Comparison of ENCODE assay signal across 9 mouse cellular contexts in the genomic region with DNA sequence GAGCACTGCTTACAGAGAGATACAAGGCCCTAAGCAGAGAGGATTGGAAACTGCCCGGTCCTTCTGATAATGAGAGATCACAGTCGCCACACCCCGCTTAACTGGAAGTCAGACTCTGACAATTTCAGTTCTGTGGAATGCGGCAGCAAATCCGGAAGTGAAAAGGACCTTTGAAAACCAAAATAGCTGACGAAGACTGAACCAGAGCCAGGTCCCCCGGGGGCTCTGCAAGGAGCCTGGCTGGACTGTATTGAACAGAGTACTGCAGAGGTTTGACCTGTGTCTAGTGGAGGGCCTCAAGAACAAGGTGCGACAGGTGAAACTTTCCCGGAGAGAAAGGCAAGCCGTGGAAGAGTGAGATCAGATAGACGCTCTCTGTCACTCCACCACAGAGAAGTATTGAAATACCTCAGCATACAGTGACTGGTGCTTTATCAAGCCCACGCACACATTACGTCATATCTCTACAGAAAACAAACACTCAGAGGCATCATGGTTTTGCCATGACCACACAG. TPM values are rescaled to one million over a fixed set of nuclear protein-coding genes. Genes with fewer than 3 reads are reported as not detected.
DNase-seq lines count a peak whose midpoint lies in the region; ATAC-seq lines count a peak whose summit lies in the region.
"Had no signal": no experiment of that assay in that cellular context is flagged by ENCODE, and none has a peak within 500 bp of the region (broad histone marks: within the 10 kb centered on the region; RNA-seq: fewer than 3 reads in every experiment).

No protein-coding gene starts in this region.

- no peak overlapping the region for H3K27ac ChIP-seq in hindbrain, embryonic 10.5 days
- H3K27ac ChIP-seq in forebrain, embryonic 10.5 days, result no peak overlapping the region
- H3K27ac ChIP-seq: layer of hippocampus, adult 2 months had no signal

- H3K27me3 ChIP-seq in megakaryocyte, embryonic 14.5 days (replicated peaks), result peaks cover 4% of the 10 kb centered on the region
- no peaks in the 10 kb centered on the region for H3K27me3 ChIP-seq in hindbrain, embryonic 10.5 days (ENCODE audit: insufficient read depth, poor library complexity, severe bottlenecking)
- H3K27me3 ChIP-seq in forebrain, embryonic 10.5 days (ENCODE audit: poor library complexity, severe bottlenecking), result no peaks in the 10 kb centered on the region

- peak; percentile 68 for ATAC-seq in granulocyte monocyte progenitor cell, adult 5-6 weeks (replicated peaks; ENCODE audit: poor library complexity, severe bottlenecking)

- peak overlapping the region; percentile 82 for H3K4me3 ChIP-seq in megakaryocyte, embryonic 14.5 days (replicated peaks)
- H3K4me3 ChIP-seq in hindbrain, embryonic 10.5 days, result no peak overlapping the region
- no peak overlapping the region for H3K4me3 ChIP-seq in forebrain, embryonic 10.5 days
- H3K4me3 ChIP-seq: layer of hippocampus, adult 2 months had no signal

- peaks cover 89% of the 10 kb centered on the region for H3K4me1 ChIP-seq in megakaryocyte, embryonic 14.5 days
- H3K4me1 ChIP-seq in hindbrain, embryonic 10.5 days (replicated peaks), result peaks cover 14% of the 10 kb centered on the region
- peaks cover 12% of the 10 kb centered on the region for H3K4me1 ChIP-seq in forebrain, embryonic 10.5 days

- no peaks in the 10 kb centered on the region for H3K9me3 ChIP-seq in megakaryocyte, embryonic 14.5 days
- no peaks in the 10 kb centered on the region for H3K9me3 ChIP-seq in hindbrain, embryonic 10.5 days
- H3K9me3 ChIP-seq in forebrain, embryonic 10.5 days, result no peaks in the 10 kb centered on the region

- no peaks in the 10 kb centered on the region for H3K36me3 ChIP-seq in megakaryocyte, embryonic 14.5 days (replicated peaks; ENCODE audit: low read length)
- no peaks in the 10 kb centered on the region for H3K36me3 ChIP-seq in hindbrain, embryonic 10.5 days
- H3K36me3 ChIP-seq in forebrain, embryonic 10.5 days (replicated peaks), result no peaks in the 10 kb centered on the region

- DNase-seq in adrenal gland, postnatal 10 days, result peak; percentile 55
- DNase-seq in adrenal gland, postnatal 4 days (ENCODE audit: low spot score in 2 of 2), result no peak
- DNase-seq in kidney, adult 8-10 months, result peak; percentile 65 to 77
- DNase-seq in hindbrain, embryonic 10.5 days (ENCODE audit: low spot score), result no peak
- no peak for DNase-seq in urinary bladder, postnatal 10 days (ENCODE audit: low spot score)
- no peak for DNase-seq in forebrain, embryonic 10.5 days (ENCODE audit: extremely low spot score, low spot score)

- 65% methylated on average over 13 of the region's 13 CpGs for WGBS in hindbrain, embryonic 10.5 days
- 62% methylated on average over 13 of the region's 13 CpGs for WGBS in forebrain, embryonic 10.5 days

RNA-seq across cellular contexts. Expression of a gene that starts 9.6 kb away (rescaled TPM):
- 10 to 100 TPM; 27.4 to 28.4 TPM for total RNA-seq in adrenal gland, postnatal 10 days (2021)
- total RNA-seq in adrenal gland, postnatal 4 days (2021), result 10 to 100 TPM; 26.2 TPM
- total RNA-seq in granulocyte monocyte progenitor cell, adult 5-6 weeks (2014; fragmentation: Nextera tagmentation), result 7.0 and 7.8 TPM in 2 replicates
- 9.4 and 9.6 TPM in 2 replicates for total RNA-seq in granulocyte monocyte progenitor cell, adult 5-6 weeks (2017)
- polyA plus RNA-seq in megakaryocyte, embryonic 14.5 days (2012; ENCODE audit: insufficient read depth, low replicate concordance), result 4.5 and 6.6 TPM in 2 replicates
- polyA plus RNA-seq in hindbrain, embryonic 10.5 days (2016; fragmentation: Nextera tagmentation; extraction: Ambion mirVana), result 9.6 and 12.2 TPM in 2 replicates
- 10.9 and 11.0 TPM in 2 replicates for polyA plus RNA-seq in forebrain, embryonic 10.5 days (2016; fragmentation: Nextera tagmentation; extraction: Ambion mirVana)

Comparison
In these comparisons a context has a peak if more than half of its experiments do, and no peak if none do; other contexts are left out.
1. DNase-seq: peak in adrenal gland, postnatal 10 days (single experiment) and kidney, adult 8-10 months (2 of 2); none in adrenal gland, postnatal 4 days (0 of 2), hindbrain, embryonic 10.5 days (single experiment), urinary bladder, postnatal 10 days (single experiment) and forebrain, embryonic 10.5 days (single experiment).